Mouse (Mus musculus): ENCODE measurements around the gene Poc1b.

DNA sequence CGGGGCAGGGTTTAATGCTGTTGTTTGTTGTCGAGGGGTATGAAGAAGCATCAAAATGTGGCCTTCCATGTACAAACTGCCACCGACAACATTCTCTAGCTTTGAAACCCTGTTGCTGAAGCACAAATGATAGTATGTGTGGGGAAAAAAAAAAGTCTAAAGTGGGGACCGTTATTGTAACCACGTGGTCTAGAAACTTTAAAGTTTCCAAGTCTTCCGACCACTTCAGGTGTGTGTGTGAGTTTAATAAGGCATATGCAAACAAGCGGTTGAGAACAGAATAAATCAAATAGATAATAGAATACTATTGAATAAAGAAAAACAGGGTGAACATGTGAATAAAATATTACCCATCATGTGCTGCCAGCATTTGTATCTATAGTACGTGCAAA lies 529 bp upstream of the Poc1b start:
- no peak for TF ChIP-seq CTCF (IDR thresholded peaks at IDR 0.05; ENCODE audit: borderline replicate concordance, insufficient read depth, low read depth, low read length)
- TF ChIP-seq POLR2A (IDR thresholded peaks at IDR 0.05; ENCODE audit: borderline replicate concordance, insufficient read depth, low read length), result no peak
